8 mouse cellular contexts compared by ENCODE assay signal in the genomic region with DNA sequence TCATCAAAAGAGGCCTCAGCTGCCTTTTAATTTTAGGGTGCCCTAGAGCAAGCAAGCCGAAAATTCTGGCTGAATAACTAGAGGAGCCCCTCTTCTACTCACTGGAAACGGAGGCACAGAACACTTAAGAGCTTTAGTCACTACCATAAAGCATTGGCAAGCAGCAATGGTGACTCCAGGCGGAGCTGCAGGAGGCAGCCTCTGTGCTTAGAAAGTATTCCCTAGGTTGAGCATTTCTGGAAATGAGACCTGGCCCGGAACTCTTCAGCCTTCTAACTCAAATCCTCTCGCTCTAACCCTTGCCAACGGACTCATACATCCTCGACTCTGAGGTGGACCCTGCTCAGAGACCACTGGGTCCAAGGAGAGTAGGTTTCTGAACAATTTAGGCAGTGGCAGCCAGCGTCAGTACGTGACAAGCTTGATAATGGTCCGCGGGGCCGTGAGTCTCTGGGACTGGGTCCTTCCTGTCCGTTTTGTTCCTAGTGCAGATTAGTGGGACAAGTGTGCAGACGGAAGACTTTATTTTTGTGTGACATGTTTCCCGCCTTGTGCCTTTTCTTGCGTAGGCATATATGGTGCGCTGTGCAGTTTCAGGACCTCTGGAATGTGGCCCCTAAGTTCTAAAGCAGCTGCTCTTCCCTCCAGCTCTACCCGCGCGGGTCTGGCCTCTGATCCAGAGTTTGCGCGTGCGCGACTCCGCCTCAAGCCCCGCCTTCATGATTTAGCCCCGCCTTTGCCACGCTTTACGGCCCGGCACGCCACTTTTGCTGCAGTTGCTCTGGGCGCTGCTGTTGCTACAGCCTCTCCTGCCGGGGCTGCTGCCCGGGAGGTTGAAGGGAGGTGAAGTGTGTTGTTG. TPM values are rescaled to one million over a fixed set of nuclear protein-coding genes. Genes with fewer than 3 reads are reported as not detected.
DNase-seq lines count a peak whose midpoint lies in the region; ATAC-seq lines count a peak whose summit lies in the region.

A gene (plus strand): TSS at position 733 of the 859 bp plus-strand sequence.

- peaks cover 8% of the 10 kb centered on the region for H3K36me3 ChIP-seq in megakaryocyte, embryonic 14.5 days (replicated peaks; ENCODE audit: low read length)

- peaks cover 27% of the 10 kb centered on the region for H3K4me1 ChIP-seq in megakaryocyte, embryonic 14.5 days

- H3K27me3 ChIP-seq in megakaryocyte, embryonic 14.5 days (replicated peaks): no peaks in the 10 kb centered on the region

- ATAC-seq in common myeloid progenitor, adult 5-6 weeks (replicated peaks; ENCODE audit: low read depth, poor library complexity, severe bottlenecking): peak; percentile 94

- peak within 1 kb of the TSS; percentile 98 for H3K4me3 ChIP-seq in megakaryocyte, embryonic 14.5 days (replicated peaks)

- no peaks in the 10 kb centered on the region for H3K9me3 ChIP-seq in megakaryocyte, embryonic 14.5 days

- peak; percentile 98 for DNase-seq in ZHBTc4 (ENCODE audit: low read depth, low spot score)
- peak; percentile 87 to 90 for DNase-seq in gastrocnemius, adult 8-10 months (ENCODE audit: low spot score in 2 of 2)
- DNase-seq in hindlimb bud, embryonic 11.5 days (ENCODE audit: extremely low spot score, low read depth, low spot score): peak; percentile 82
- peak; percentile 85 to 94 for DNase-seq in left cerebral cortex, adult 8-10 months (ENCODE audit: low spot score in 2 of 2)
- peak; percentile 96 for DNase-seq in right cerebral cortex, postnatal 10 days (ENCODE audit: low spot score in 2 of 2)
- peak; percentile 97 for DNase-seq in urinary bladder, postnatal 25 days (ENCODE audit: low spot score)

RNA-seq across cellular contexts. Expression of the gene that starts here (rescaled TPM):
- 15.8 and 18.0 TPM in 2 replicates for total RNA-seq in common myeloid progenitor, adult 5-6 weeks (2017)
- total RNA-seq in gastrocnemius, adult 8-10 months (2022): 10 to 100 TPM; 24.7 to 38.2 (median 32.9) TPM
- 10 to 100 TPM; 34.1 to 41.5 (median 38.7) TPM for total RNA-seq in left cerebral cortex, adult 8-10 months (2022)
- 1.4 and 2.1 TPM in 2 replicates for polyA plus RNA-seq in megakaryocyte, embryonic 14.5 days (2012; ENCODE audit: insufficient read depth, low replicate concordance)

Comparison
In these comparisons a context has a peak if more than half of its experiments do, and no peak if none do; other contexts are left out.
1. Peak in every context shown above with its lines: DNase-seq, ATAC-seq and H3K4me3 ChIP-seq.